Mouse (Mus musculus): ENCODE measurements at regions not wholly inside any gene's neighbourhood (a gene's known extent, or its start where the extent isn't known, plus 50 kb on each side); places are given as distances from the start of the nearest gene placed in this dataset.
"Not testable (repeated sequence)": the region's sequence is repeated elsewhere in the genome, so short reads cannot be mapped to it uniquely, and the experiment has no call there.

DNA sequence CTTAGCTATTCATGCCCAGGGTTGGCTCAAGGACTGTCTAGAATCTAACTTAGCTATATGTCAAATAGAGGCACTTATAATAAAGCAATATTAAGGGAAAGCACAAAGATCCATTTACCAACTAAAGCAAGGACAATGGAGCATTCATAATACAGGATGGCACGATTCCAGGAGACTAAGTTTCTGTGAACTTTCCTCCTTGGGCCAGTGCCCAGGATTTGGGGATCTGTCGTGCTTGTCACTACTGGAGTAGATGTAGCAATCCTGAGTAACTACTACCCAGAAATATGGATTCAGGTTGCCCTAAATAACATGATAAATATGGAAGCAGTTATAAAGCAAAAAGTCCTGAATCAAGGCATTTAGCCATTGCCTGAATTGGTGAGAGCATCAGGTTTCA, 233.7 kb downstream of the AI429214 start:
- DNase-seq (ENCODE audit: low read depth in 1 of 2, low spot score in 2 of 2) = no peak
- Histone ChIP-seq H3K27ac (ENCODE audit: insufficient read depth, low read length) (no peak overlapping the region), H3K4me1 (ENCODE audit: control insufficient read depth, insufficient read depth, insufficient read length) (no peaks in the 10 kb centered on the region), H3K36me3 (ENCODE audit: control insufficient read depth, insufficient read depth, low read length) (no peaks in the 10 kb centered on the region), H3K4me3 (ENCODE audit: extremely low read depth, insufficient read depth, insufficient read length) (no peak overlapping the region), H3K27me3 (ENCODE audit: control insufficient read depth, insufficient read depth, low read length) (no peaks in the 10 kb centered on the region)
- 74% methylated on average over 2 of the region's 2 CpGs for WGBS
- no peak for TF ChIP-seq CTCF (IDR thresholded peaks at IDR 0.05; ENCODE audit: extremely low read depth, insufficient read depth, insufficient read length, insufficient replicate concordance)
- TF ChIP-seq POLR2A (IDR thresholded peaks at IDR 0.05; ENCODE audit: low read depth, low read length) = no peak

DNA sequence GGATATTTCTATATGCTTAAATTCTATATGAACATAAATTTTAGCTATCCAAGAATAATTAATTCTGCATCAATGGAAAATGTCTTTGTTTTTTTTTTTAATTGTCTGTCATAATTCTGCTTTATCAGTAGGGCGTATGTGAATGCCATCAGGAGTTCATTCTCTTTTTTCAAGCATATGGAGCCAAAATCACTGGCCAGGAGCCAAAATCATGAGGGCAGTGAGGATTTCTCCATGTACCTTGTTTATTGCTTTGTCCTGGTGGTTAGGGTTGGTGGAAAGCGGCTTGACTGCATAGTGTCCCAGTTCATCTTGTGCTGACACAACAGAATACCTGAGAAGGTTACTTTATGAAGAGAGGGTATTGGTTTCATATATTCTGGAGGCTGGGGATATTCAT, 243.9 kb downstream of the AI429214 start:
- no peaks in the 10 kb centered on the region for H3K27me3 ChIP-seq (ENCODE audit: control insufficient read depth, insufficient read depth, low read length)
- no peaks in the 10 kb centered on the region for H3K4me1 ChIP-seq (ENCODE audit: control insufficient read depth, insufficient read depth, insufficient read length)
- H3K27ac ChIP-seq (ENCODE audit: insufficient read depth, low read length) = no peak overlapping the region

DNA sequence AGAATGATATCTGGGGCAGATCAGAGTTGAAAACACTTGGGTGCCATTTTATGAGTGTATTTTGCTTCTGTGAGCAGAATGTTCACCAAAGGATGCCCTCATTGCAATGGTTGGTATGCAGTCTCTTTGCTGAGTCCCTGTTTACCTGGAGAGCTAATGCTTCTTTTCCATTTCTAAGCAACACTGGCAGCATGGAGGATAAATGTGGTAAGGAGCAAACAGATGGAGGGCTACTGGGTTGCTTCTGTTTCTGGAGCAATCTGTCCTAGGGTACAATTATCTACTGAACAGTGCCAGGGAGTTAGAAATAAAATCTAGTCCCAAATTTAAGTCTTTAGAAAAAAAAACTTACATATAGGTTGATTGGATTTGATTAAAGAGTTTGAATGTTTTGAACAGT, 245.9 kb downstream of the AI429214 start:
- Histone ChIP-seq H3K36me3 (ENCODE audit: control insufficient read depth, insufficient read depth, low read length) (no peaks in the 10 kb centered on the region), H3K4me1 (ENCODE audit: control insufficient read depth, insufficient read depth, insufficient read length) (no peaks in the 10 kb centered on the region), H3K27ac (ENCODE audit: insufficient read depth, low read length) (no peak overlapping the region), H3K4me3 (ENCODE audit: extremely low read depth, insufficient read depth, insufficient read length) (no peak overlapping the region), H3K27me3 (ENCODE audit: control insufficient read depth, insufficient read depth, low read length) (no peaks in the 10 kb centered on the region)
- TF ChIP-seq POLR2A (IDR thresholded peaks at IDR 0.05; ENCODE audit: low read depth, low read length) = no peak
- no peak for TF ChIP-seq CTCF (IDR thresholded peaks at IDR 0.05; ENCODE audit: extremely low read depth, insufficient read depth, insufficient read length, insufficient replicate concordance)
- DNase-seq (ENCODE audit: low read depth in 1 of 2, low spot score in 2 of 2) = no peak

More for the DNA sequence above, 243.9 kb downstream of the AI429214 start:
- Histone ChIP-seq H3K4me3 (ENCODE audit: extremely low read depth, insufficient read depth, insufficient read length) (no peak overlapping the region), H3K36me3 (ENCODE audit: control insufficient read depth, insufficient read depth, low read length) (no peaks in the 10 kb centered on the region)
- 90% methylated on average over 2 of the region's 2 CpGs for WGBS
- TF ChIP-seq CTCF (IDR thresholded peaks at IDR 0.05; ENCODE audit: extremely low read depth, insufficient read depth, insufficient read length, insufficient replicate concordance) (no peak), POLR2A (IDR thresholded peaks at IDR 0.05; ENCODE audit: low read depth, low read length) (no peak)
- no peak for DNase-seq (ENCODE audit: low read depth in 1 of 2, low spot score in 2 of 2)

DNA sequence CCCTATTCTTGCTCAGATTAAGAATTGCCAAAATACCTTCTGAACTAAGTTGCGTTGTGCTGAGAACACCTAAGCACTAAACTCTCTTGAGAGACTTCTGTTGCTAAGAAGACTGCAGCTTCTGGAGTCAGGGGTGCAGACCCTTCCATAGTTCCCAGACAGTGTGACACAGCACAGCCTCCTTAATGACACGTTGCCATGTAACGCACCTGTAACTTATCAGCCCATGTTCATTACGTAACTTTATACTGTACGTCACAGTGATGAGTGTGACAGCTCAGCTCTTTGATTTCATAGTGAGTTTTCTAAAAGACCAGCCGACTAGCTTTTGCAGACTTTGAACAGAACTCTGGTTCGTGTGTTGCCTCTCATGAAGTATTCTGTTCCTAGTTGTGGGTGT, 257.8 kb downstream of the AI429214 start:
- H3K4me3 ChIP-seq (ENCODE audit: extremely low read depth, insufficient read depth, insufficient read length); H3K27ac ChIP-seq (ENCODE audit: insufficient read depth, low read length); H3K4me1 ChIP-seq (ENCODE audit: control insufficient read depth, insufficient read depth, insufficient read length); H3K27me3 ChIP-seq (ENCODE audit: control insufficient read depth, insufficient read depth, low read length); DNase-seq (ENCODE audit: low read depth in 1 of 2, low spot score in 2 of 2); H3K36me3 ChIP-seq (ENCODE audit: control insufficient read depth, insufficient read depth, low read length): not testable (repeated sequence)
- WGBS = 91% methylated on average over 7 of the region's 7 CpGs

DNA sequence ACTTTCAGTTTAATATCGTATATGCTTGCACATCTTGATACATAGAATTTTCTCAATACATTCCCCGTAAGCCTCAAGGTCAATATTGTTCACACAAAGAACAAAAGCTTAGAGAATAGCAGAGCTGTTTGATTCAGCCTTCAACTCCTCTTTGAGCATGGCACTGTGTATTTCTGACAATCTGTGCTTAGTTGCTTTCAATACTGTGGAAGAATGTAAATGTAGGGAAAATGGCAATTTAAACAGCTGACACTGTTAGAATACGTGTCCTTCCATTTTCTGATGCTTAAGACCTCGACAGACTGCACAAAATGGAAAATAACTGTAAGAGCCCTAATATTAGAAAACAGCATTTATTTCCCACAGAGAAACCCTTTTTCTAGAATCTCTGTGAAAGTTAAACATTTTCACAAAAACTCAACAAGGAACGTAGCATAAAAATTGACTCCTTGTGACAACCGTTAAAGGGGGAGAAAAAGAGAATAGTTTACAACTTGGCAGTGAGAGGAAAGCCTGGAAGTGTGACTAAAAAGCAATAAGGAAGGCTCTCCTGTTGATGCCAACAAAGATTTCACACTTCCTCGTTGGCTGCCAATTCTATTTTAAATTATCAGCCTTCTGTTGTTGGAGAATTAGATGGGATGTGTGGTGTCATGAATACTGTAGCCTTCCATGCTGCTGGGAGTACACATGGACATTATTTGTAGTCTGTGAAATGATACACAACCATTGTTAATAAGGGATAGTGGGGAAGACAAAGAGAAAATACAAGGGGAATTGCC, 297.9 kb downstream of the AI429214 start:
- Histone ChIP-seq H3K27me3 (ENCODE audit: control insufficient read depth, insufficient read depth, low read length) (no peaks in the 10 kb centered on the region), H3K36me3 (ENCODE audit: control insufficient read depth, insufficient read depth, low read length) (no peaks in the 10 kb centered on the region), H3K27ac (ENCODE audit: insufficient read depth, low read length) (no peak overlapping the region), H3K4me1 (ENCODE audit: control insufficient read depth, insufficient read depth, insufficient read length) (no peaks in the 10 kb centered on the region), H3K4me3 (ENCODE audit: extremely low read depth, insufficient read depth, insufficient read length) (no peak overlapping the region)
- WGBS = 76% methylated on average over 7 of the region's 7 CpGs
- no peak for TF ChIP-seq POLR2A (IDR thresholded peaks at IDR 0.05; ENCODE audit: low read depth, low read length)
- no peak for TF ChIP-seq CTCF (IDR thresholded peaks at IDR 0.05; ENCODE audit: extremely low read depth, insufficient read depth, insufficient read length, insufficient replicate concordance)
- DNase-seq (ENCODE audit: low read depth in 1 of 2, low spot score in 2 of 2) = no peak
